Mouse (Mus musculus) brain, embryonic 14.5 days (tissue): ENCODE measurements around the gene Aldh1l1.

Source experiments
- CTCF ChIP-seq: fragments of 200-500 bp; IDR thresholded peaks from 2 replicates; pipeline ENCODE4 v1.5.1; 2012; ENCODE audit warnings: inconsistent platforms, mild to moderate bottlenecking, moderate library complexity, borderline replicate concordance; ENCODE audit not compliant: insufficient read depth, insufficient read length; ENCODE audit errors: extremely low read depth
- POLR2A ChIP-seq: fragments of 200-500 bp; IDR thresholded peaks from 2 replicates; pipeline ENCODE4 v1.6.1; 2012; ENCODE audit warnings: mild to moderate bottlenecking, inconsistent platforms, borderline replicate concordance; ENCODE audit not compliant: poor library complexity, insufficient read depth, insufficient read length, severe bottlenecking; ENCODE audit errors: extremely low read depth

DNA sequence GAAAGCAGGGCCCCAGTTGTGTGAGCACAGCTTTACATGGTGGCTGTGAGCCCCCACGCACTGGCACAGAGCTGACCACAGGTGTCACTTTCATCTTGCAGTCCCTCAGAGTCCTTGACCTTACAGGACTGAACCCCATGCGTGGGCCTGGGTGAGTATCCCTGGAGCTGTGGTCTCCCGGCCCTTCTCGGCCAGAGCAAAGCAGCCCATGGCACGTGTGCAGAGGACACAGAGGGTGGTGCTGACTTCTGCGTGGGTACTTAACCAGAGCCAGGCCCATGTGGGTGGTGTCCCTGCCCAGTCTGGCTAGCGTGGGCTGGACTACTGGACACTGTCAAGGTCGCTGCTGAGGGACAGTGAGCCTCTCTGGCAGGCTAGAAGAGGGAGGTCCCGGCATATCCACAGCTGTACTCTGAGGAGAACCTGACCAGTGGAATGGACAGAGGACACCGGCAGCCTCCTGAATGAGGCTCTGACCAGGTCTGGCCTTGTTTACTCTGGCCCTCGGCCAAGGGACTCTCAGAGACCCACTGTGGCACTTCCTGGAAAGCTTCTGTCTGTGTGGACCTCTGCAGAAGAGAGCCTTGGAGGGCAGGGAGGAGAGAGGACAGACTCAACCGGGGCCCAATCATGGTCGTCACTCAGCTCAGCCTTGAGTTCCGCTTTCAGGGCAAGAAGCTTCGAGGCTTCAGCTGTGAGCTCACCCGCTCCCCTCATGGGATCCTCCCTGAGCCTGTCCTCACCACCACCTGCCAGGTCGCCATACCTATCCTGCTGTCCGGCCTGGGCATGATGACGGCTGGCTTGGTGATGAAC, 132.8 kb downstream of the Aldh1l1 start:
- no peak for TF ChIP-seq CTCF
- TF ChIP-seq POLR2A = no peak
